Mouse (Mus musculus): ENCODE data around the gene Atxn7l1. TPM values are rescaled to one million over a fixed set of nuclear protein-coding genes. Genes with fewer than 3 reads are reported as not detected.

Gene Atxn7l1
- polyA plus RNA-seq, 1 experiment from 2014 or later: 12.7 TPM

- Histone ChIP-seq H3K4me3 (replicated peaks) (no peak overlapping the region), H3K9ac (no peak overlapping the region), H3K27ac (no peak overlapping the region), H3K4me1 (peaks cover 54% of the 10 kb centered on the region), H3K27me3 (no peaks in the 10 kb centered on the region), H3K36me3 (no peaks in the 10 kb centered on the region), H3K9me3 (replicated peaks) (no peaks in the 10 kb centered on the region), H3K4me2 (no peak overlapping the region)
- ATAC-seq (replicated peaks; ENCODE audit: low FRiP score): no peak
- 34% methylated on average over 3 of the region's 3 CpGs for WGBS
Observed at GRCm38 (mm10) chr12:33287686-33288085, 140.2 kb downstream of the Atxn7l1 start.

- H3K4me1 ChIP-seq: peaks cover 54% of the 10 kb centered on the region
- WGBS: 37% methylated on average over 2 of the region's 2 CpGs
- H3K9me3 ChIP-seq (replicated peaks): no peaks in the 10 kb centered on the region
- H3K27ac ChIP-seq: no peak overlapping the region
- H3K27me3 ChIP-seq: no peaks in the 10 kb centered on the region
- no peak overlapping the region for H3K4me3 ChIP-seq (replicated peaks)
- no peaks in the 10 kb centered on the region for H3K36me3 ChIP-seq
- ATAC-seq (replicated peaks; ENCODE audit: low FRiP score): no peak
- no peak overlapping the region for H3K9ac ChIP-seq
- H3K4me2 ChIP-seq: no peak overlapping the region
Observed at GRCm38 (mm10) chr12:33288746-33289145, 141.3 kb downstream of the Atxn7l1 start.

DNA sequence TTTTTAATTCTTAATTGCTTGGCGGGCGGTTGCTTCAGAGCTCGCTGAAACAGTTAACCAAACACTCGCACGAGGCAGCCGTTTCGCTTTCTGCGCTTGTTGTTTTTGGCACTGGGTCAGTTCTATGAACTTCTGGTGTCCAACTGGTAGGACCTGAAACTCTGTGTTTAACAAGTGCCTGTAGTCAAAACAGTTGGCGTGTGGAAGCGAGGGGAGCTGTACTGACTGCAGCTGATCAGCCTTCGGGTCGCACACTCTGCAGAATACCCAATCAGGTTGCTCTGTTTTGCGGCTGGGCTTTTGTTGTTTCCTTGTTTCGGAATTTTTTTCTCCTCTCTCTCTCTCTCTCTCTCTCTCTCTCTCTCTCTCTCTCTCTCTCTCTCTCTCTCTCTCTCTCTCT is 154.6 kb downstream of the Atxn7l1 start:
- Histone ChIP-seq H3K4me2 (peak overlapping the region; percentile 93), H3K9me3 (replicated peaks) (no peaks in the 10 kb centered on the region), H3K9ac (peak overlapping the region; percentile 26; the same call in 1 of the 2 replicates), H3K27me3 (no peaks in the 10 kb centered on the region; the same call in 1 of the 2 replicates), H3K27ac (peak overlapping the region; percentile 66), H3K4me3 (replicated peaks) (peak overlapping the region; percentile 53), H3K36me3 (no peaks in the 10 kb centered on the region), H3K4me1 (peaks cover 21% of the 10 kb centered on the region)
- ATAC-seq (replicated peaks; ENCODE audit: low FRiP score): peak; percentile 91
- under 1% methylated on average over 14 of the region's 14 CpGs for WGBS

DNA sequence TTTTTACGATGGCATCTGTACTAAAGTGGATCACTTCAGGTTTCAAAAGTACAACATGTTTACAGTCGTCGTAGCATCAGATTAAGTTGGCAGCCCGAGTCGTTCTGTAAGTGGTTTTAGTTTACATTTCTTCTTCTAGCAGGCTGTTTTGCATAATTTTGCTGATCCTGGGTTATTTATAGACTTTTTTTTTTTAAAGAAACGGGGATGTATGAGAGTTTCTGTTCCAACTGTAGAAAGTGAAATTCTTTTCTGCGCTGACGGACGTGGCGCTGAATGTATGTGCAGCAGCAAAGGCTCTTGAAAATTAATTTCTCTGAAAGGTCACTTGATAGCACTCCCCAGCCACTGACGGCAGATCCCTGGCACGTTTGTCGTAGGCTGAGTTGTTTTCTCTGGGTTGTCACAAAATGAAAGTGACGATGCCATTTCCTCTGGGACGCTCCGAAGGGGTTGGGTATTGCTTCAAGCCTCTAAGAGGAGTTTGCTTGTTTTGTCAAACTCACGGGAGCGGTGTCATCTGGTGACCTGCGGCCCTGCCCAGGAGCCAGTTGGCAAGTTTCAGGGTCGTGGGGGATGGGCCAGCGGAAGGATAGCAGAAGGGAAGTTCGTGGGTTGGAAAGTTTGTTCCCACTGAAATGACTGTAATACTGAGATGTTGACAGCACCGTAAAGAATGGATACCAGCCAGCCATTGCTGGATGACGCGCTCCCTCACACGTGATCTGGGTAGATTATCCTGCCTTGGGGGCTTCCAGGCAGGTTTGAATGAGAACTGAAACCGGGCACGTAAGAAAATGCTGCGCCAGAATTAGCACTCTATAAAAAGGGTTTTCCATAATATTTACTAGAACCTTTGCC is 155.3 kb downstream of the Atxn7l1 start:
- ATAC-seq (replicated peaks; ENCODE audit: low FRiP score): peak; percentile 44; the same call in 1 of the 2 replicates
- H3K36me3 ChIP-seq: no peaks in the 10 kb centered on the region
- H3K4me3 ChIP-seq (replicated peaks): peak overlapping the region; percentile 53
- peak overlapping the region; percentile 93 for H3K4me2 ChIP-seq
- no peaks in the 10 kb centered on the region; the same call in 1 of the 2 replicates for H3K27me3 ChIP-seq
- H3K4me1 ChIP-seq: peaks cover 21% of the 10 kb centered on the region
- peak overlapping the region; percentile 66 for H3K27ac ChIP-seq
- 0% methylated on average over 29 of the region's 29 CpGs for WGBS
- H3K9me3 ChIP-seq (replicated peaks): no peaks in the 10 kb centered on the region
- H3K9ac ChIP-seq: peak overlapping the region; percentile 30

DNA sequence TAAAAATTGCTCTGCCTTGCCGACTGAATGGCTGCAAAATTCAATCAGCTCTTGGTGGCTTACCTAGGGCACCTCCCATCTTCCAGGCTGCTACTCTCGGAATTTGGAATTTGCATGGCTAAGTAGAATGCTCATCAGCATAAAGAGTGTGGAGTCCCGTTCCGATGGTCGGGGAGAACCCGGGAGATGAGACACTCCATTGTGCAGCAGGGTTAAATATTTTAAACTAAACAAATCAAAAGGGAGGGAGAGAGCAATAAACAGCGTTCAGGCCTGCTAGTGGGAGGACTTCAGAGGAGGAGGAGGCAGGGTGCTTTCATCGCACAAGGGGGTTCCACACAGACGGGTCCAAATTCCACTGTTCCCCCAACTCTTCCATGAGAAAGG is 155.9 kb downstream of the Atxn7l1 start:
- Histone ChIP-seq H3K4me3 (replicated peaks) (peak overlapping the region; percentile 53), H3K4me2 (peak overlapping the region; percentile 93), H3K27ac (peak overlapping the region; percentile 66), H3K4me1 (peaks cover 21% of the 10 kb centered on the region), H3K9ac (peak overlapping the region; percentile 30; the same call in 1 of the 2 replicates), H3K36me3 (no peaks in the 10 kb centered on the region), H3K9me3 (replicated peaks) (no peaks in the 10 kb centered on the region), H3K27me3 (no peaks in the 10 kb centered on the region; the same call in 1 of the 2 replicates)
- 3% methylated on average over 9 of the region's 9 CpGs for WGBS
- peak; percentile 52; the same call in 1 of the 2 replicates for ATAC-seq (replicated peaks; ENCODE audit: low FRiP score)

- no peaks in the 10 kb centered on the region for H3K9me3 ChIP-seq (replicated peaks)
- H3K4me1 ChIP-seq: peaks cover 21% of the 10 kb centered on the region
- H3K4me2 ChIP-seq: no peak overlapping the region
- WGBS: 93% methylated on average over 9 of the region's 9 CpGs
- H3K36me3 ChIP-seq: no peaks in the 10 kb centered on the region
- H3K27me3 ChIP-seq: no peaks in the 10 kb centered on the region; the same call in 1 of the 2 replicates
- H3K27ac ChIP-seq: no peak overlapping the region
- ATAC-seq (replicated peaks; ENCODE audit: low FRiP score): no peak
- H3K4me3 ChIP-seq (replicated peaks): no peak overlapping the region
- H3K9ac ChIP-seq: no peak overlapping the region
Observed at GRCm38 (mm10) chr12:33305106-33305505, 157.6 kb downstream of the Atxn7l1 start.

DNA sequence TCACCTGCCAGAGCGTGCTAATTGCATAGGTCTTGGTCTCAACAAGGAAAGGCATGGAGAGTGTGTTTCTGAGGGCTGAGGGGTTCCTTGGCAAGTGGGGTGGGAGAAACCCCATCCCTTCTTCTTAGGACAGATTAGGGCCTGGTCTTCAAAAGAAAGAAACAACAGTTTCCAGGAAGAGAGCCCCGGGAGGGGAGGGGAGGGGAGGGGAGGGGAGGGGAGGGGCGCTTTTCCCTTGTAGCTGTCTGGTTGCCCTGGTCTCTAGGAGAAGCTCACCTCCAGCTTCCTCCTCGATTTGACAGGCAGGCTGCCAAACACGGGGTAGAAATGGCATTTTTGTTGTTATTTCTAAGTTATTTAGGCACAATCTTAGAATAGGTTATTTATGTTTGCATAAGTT is 159.0 kb downstream of the Atxn7l1 start:
- no peak overlapping the region for H3K4me2 ChIP-seq
- peaks cover 19% of the 10 kb centered on the region for H3K4me1 ChIP-seq
- no peak overlapping the region for H3K9ac ChIP-seq
- H3K36me3 ChIP-seq: no peaks in the 10 kb centered on the region
- no peaks in the 10 kb centered on the region; the same call in 1 of the 2 replicates for H3K27me3 ChIP-seq
- WGBS: 74% methylated on average over 4 of the region's 5 CpGs
- ATAC-seq (replicated peaks; ENCODE audit: low FRiP score): no peak
- H3K4me3 ChIP-seq (replicated peaks): no peak overlapping the region
- H3K9me3 ChIP-seq (replicated peaks): no peaks in the 10 kb centered on the region
- no peak overlapping the region for H3K27ac ChIP-seq

- no peak for ATAC-seq (replicated peaks; ENCODE audit: low FRiP score)
- no peak overlapping the region for H3K9ac ChIP-seq
- H3K36me3 ChIP-seq: no peaks in the 10 kb centered on the region
- H3K9me3 ChIP-seq (replicated peaks): no peaks in the 10 kb centered on the region
- H3K27me3 ChIP-seq: no peaks in the 10 kb centered on the region; the same call in 1 of the 2 replicates
- 85% methylated on average over 7 of the region's 7 CpGs for WGBS
- peaks cover 6% of the 10 kb centered on the region for H3K4me1 ChIP-seq
- H3K4me2 ChIP-seq: no peak overlapping the region
- no peak overlapping the region for H3K4me3 ChIP-seq (replicated peaks)
- H3K27ac ChIP-seq: no peak overlapping the region
Observed at GRCm38 (mm10) chr12:33308668-33309067, 161.2 kb downstream of the Atxn7l1 start.

DNA sequence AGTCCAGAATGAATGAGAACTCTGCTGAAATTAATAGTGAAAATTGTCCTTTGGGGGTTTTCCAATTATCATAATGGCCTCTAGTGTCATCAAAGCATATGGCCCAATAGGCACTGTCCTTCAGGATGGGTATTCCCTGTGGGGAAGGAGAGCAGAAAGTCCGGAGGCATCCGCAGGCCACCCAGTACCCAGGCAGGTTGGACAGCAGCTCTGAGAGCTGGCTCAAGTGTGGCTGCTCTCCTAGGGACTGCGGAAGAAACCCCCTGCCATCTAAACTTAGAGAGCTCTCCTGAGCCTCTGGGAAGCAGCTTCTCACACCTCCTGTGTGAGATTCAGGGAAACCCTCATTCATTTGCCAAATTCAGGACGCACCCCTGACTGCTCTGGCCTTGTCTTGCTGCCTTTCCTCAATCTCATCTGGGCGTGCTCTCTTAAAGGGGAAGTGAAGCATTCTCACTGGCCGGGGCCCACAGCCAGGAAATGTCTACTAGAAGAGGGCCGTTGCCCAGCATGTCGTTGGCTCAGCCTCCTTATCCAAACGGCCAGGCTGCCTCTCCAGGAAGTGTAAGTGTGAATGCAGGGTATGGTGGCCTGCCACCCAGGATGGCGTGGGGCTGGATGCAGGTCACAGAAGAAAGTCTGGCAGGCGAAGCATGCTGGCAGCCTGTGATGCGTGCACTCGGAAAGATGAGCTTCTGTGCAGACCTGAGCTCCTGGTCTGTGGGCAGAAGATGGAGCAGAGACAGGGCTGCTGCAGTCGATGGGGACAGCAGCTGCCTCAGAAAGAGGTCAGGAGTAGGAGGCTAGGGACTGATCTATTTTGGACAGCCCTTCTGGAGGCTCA is 166.6 kb downstream of the Atxn7l1 start:
- H3K9ac ChIP-seq: no peak overlapping the region
- WGBS: 17% methylated on average over 14 of the region's 14 CpGs
- peak; percentile 53; the same call in 1 of the 2 replicates for ATAC-seq (replicated peaks; ENCODE audit: low FRiP score)

GRCm38 (mm10) chr12:33314924-33315643 is 167.6 kb downstream of the Atxn7l1 start:
- Histone ChIP-seq H3K27ac (no peak overlapping the region), H3K9me3 (replicated peaks) (no peaks in the 10 kb centered on the region), H3K4me3 (replicated peaks) (no peak overlapping the region), H3K4me2 (no peak overlapping the region), H3K27me3 (no peaks in the 10 kb centered on the region), H3K9ac (no peak overlapping the region), H3K4me1 (peaks cover 14% of the 10 kb centered on the region), H3K36me3 (no peaks in the 10 kb centered on the region)
- no peak for ATAC-seq (replicated peaks; ENCODE audit: low FRiP score)
- WGBS: 80% methylated on average over 16 of the region's 16 CpGs

More for the DNA sequence above, 166.6 kb downstream of the Atxn7l1 start:
- H3K4me2 ChIP-seq: peak overlapping the region; percentile 49
- H3K9me3 ChIP-seq (replicated peaks): no peaks in the 10 kb centered on the region
- H3K27ac ChIP-seq: 0 out of 2 replicates have a peak overlapping the region, but pooled peaks have one; percentile 22
- H3K4me3 ChIP-seq (replicated peaks): peak overlapping the region; percentile 27; the same call in 1 of the 2 replicates
- peaks cover 14% of the 10 kb centered on the region for H3K4me1 ChIP-seq
- no peaks in the 10 kb centered on the region for H3K36me3 ChIP-seq
- H3K27me3 ChIP-seq: no peaks in the 10 kb centered on the region

DNA sequence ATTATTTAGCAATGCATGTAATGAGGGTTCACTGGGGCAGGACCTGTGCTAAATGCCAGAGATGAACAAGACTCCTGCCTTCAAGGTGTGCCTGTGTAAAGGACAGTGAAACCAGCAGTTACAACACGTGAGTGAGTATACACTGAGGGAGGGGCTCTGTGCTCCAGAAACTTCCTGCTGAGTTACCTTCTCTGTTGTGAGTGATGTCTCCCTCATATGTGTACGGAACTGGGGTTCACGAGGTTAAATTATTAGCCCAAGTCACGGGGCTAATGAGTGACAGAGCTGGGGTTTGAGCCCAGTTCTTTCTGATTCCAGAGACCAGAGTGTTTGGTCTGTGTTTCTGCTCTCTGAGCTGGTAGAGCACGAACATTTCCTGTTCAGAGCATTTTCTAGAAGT is 168.3 kb downstream of the Atxn7l1 start:
- WGBS: 53% methylated on average over 5 of the region's 5 CpGs
- 0 out of 2 replicates have a peak overlapping the region, but pooled peaks have one; percentile 33 for H3K27ac ChIP-seq
- no peak for ATAC-seq (replicated peaks; ENCODE audit: low FRiP score)
- H3K9ac ChIP-seq: no peak overlapping the region
- H3K9me3 ChIP-seq (replicated peaks): no peaks in the 10 kb centered on the region
- H3K4me3 ChIP-seq (replicated peaks): no peak overlapping the region
- H3K27me3 ChIP-seq: no peaks in the 10 kb centered on the region
- H3K36me3 ChIP-seq: no peaks in the 10 kb centered on the region
- H3K4me1 ChIP-seq: peaks cover 14% of the 10 kb centered on the region
- H3K4me2 ChIP-seq: no peak overlapping the region

All from kidney, embryonic 15.5 days (tissue).